Mouse (Mus musculus) c-Kit-positive CD71-negative TER-119-negative erythroid progenitor cells, embryonic 14.5 days (primary cell): ENCODE results near the gene Hspbap1.

Experiments used
- DNase-seq: peaks from one replicate; pipeline ENCODE4 v3.0.0-alpha.2; 2013; ENCODE audit warnings: low read depth

Gene Hspbap1

DNA sequence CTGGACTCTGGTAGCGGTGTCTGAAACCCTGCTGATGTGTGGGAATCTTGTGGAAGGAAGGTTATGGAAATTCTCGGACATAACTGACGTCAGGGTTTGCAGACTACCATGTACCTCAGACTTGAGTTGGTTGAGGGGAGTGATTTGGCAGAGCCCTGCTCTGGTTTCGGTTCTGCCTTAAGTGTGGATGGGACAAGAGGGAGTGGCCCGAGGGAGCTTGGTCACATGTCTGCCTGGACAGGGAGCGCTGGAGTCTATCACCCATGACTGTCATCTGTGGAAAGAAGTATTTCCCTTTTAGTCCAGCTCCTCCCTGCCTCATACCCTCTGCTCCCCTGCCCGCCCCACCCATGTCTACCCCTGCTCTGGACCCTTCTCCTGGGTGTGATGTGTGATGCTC lies 32.0 kb downstream of the Hspbap1 start:
- DNase-seq = no peak

- no peak for DNase-seq
Measured at GRCm38 (mm10) chr16:35803723-35804122, 33.5 kb downstream of the Hspbap1 start.

DNA sequence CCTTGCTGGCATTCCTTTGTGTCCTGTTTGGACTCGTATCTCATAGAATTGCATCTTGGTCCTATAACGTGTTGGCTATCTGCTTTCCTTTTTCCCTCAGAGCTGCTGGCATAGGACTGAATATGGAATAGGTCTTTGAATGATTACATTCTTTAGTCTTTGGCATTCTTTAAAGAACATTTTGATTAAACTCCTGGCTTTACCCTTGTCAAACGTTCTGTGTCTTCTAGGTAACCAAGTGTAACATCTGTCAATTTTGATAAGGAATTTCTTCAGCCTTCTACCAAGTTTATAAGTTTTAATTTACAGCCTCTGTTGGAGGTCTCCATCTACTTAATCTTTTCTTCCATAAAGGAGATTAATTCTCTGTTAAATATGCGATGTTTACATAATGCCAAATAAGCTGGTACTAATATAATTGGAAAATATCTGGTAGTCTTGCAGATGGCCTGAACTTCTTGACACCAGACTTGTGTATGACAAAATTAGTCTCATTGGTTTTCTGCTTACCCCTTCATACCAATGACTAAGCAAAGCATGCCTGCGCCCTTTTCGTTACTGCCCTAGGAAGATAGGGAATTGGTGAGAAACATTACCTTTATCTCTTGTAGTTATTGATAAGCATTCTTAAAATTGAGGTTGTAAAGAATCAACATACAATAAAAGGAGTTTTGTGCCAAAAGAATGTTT lies 36.9 kb downstream of the Hspbap1 start:
- DNase-seq = peak; percentile 19

DNA sequence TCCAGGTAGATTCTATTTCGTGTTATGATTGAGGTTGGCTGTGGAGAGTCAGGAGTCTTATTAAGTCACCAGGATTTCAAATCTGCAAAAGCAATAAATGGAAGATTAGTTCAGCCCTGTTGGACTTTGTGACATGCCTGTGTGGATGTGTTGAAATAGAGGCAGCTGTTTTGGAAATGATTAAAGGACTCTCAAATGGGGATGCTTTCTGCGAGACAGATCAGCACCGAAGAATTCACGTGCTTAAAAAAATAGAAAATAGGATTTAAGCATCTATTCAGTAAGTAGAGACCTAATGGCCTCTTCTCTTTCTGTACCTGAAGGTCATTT lies 37.5 kb downstream of the Hspbap1 start:
- DNase-seq = no peak

GRCm38 (mm10) chr16:35808838-35809237 lies 38.7 kb downstream of the Hspbap1 start:
- no peak for DNase-seq

DNA sequence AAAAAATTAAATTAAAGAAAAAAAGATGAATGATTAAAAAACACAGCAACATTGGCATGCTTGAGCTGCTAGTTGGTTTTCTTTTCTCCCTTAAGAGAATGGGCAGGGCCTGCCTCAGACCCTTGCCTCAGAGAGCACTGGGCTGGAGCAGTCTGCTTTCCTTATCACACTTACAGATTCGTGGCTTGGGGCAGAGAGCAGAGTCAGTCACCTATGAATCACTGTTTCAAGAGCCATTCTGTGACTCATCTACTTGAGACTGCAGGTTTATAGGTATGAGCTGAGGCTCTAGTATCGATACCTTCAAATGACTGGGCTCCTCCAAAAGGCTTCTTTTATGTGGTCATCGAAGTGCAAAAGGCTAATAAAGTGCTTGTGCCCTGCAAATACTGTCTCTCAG lies 42.9 kb downstream of the Hspbap1 start:
- DNase-seq = no peak

DNA sequence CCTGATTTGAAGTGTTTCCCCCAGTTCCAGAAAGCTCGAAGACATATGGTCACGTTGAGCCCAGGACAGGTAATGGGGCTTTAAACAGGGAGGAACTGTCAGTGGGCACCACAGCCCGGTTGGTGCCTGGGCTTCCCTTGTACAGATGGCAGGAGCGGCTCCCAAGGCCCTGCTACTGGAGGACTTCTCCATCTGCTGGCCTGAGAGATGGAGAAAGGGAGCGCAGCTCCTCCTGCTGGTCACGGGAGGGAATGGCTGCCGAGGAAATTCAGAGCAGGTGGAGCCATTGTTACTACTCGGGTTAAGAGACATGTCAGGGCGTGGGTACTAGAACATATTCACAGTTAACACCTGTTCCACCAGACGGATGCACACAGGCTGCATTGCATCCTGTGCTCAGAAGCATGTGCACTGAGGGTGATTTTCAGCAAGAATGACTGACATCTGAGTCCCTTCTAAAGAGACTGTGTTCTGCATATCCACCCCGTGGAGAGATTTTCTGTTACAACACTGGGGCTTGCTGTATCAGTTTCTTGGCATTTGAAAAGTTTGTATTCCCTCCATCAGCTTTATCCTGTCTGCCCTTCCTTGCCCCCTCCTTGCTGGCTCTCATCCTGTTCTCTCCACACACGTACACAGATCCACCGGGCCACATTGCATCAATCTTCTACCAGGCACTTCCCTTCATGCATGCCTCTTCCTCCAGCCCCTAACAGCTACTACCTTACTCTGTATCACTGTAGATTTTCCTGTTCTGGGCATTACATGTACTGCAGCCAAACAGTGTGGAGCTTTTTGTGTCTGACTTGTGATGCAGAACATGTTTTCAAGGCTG lies 47.3 kb downstream of the Hspbap1 start:
- DNase-seq = peak; percentile 61

DNA sequence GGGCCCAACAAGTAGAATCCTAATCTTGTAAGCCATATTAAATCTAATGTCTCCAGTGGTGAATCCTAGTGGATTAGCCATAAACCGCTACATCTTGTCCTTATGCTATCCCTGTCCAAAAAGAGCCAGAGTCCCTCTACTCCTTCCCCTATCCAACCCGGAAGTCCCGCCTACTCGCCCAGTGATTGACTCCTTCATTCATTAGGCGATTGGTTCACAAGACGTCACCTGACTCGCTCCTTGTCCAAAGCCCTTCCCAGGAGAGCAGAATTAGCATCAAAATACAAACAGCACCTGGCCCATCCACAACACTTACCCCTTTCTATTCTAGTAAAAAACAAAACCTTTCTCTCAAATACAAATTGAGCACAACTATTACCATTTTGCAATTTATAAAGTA lies 59.8 kb downstream of the Hspbap1 start:
- DNase-seq = no peak

DNA sequence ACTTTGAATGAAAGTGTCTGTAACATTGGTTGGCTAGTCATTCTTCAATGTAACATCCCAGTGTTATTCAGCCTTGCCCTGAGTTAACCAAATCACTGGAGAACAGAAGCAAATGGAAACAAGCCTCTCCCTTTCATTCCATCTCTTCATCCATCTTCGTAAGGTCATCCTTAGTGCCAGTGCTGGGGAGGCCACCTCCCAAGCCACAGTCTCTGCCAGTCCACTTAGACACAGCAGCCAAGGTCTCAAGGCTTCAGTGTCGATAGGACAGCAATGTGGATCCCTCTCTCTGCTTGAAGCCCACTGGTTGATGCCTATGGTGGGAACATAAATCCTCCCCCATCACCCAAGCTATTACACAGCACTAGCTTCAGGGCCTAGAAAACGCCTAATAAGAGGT lies 62.8 kb downstream of the Hspbap1 start:
- DNase-seq = no peak

GRCm38 (mm10) chr16:35834653-35835052 lies 64.5 kb downstream of the Hspbap1 start:
- DNase-seq = no peak

GRCm38 (mm10) chr16:35839680-35840079 lies 69.5 kb downstream of the Hspbap1 start:
- DNase-seq = peak; percentile 35

DNA sequence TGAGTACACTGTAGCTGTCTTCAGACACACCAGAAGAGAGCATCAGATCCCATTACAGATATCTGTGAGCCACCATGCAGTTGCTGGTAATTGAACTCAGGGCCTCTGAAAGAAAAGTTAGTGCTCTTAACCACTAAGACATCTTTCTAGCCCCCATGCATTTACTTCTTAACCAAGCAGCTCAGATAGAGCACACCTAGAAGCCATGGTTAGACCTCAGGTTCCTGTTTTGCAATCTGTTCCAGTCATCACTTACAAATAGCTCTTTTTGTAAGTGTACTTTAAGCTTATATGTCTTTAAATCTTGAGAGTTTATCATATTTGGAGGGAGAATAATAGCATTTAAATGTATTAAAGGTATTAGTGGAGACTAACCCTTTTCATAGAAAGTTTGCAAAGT lies 77.0 kb downstream of the Hspbap1 start:
- no peak for DNase-seq

DNA sequence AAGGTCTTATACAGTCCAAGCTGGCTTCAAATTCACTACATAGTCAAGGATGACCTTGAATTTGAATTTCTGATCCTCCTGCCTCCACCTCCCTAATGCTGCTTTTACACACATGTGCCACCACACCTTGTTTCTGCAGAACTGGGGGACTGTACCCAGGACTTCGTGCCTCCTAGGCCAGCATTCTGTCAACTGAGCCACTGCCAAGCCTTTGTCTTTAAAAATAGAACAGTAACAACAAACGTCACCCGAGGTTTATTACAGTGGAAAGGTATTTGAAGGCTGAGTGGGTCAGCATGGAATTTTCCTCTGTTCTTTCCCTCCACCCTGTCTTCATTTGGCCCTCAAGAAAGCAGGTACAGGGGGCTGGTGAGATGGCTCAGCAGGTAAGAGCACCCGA lies 85.7 kb downstream of the Hspbap1 start:
- no peak for DNase-seq

DNA sequence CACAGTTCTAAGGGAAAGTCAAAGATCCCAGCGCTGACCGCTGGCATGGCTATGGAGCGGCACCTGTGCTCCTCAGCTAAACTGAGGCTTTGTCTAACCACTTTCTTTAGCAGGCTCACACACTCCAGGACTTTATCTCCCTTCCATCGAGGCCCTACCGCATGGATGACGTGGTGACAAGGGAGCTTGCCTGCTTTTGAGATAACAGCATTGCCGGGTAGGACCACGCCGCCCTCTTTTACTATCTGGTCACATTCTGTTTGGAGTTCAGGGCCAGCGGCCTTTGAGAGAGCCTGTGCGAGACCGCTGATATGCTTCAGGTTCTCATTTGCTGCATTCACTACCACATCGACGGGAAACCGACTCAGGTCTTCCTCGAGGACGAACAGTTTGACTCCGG lies 86.6 kb downstream of the Hspbap1 start:
- DNase-seq = no peak

DNA sequence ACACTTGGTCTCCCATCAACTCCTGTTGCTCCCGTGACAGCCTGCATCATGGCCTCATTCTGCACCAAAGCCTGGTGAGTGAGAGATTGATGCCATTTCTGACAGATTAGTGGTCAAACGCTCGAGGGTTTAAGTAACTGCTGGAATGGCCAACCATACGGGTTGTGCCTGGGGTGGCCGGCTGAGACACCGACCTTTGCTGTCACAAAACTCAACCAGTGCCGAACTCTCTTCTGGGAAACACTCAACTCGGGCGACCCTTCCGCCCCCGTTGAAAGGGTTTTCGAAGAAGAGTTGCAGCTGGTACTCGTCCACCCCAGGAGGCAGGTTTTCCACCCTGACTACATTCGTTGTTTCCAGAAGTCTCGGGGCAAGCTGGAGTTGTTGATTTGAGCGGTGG lies 90.1 kb downstream of the Hspbap1 start:
- DNase-seq = no peak

DNA sequence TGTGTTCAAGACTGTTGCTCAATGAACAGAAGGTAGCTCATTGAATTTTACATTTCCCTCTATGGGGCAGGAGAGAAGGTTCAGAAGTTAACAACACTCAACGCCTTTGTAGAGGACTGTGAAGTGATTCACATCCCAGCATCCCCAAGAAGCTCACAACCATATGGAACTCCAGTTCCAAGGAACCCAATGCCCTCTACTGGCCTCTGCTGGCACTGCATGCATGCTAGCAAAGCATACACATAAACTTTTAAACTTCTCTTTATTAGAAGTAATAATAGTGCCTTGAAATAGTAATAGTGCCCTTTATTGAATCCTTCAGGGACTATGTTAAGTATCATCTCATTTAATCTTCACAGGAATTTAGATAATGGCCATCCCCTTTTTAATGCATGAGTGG lies 91.9 kb downstream of the Hspbap1 start:
- no peak for DNase-seq

DNA sequence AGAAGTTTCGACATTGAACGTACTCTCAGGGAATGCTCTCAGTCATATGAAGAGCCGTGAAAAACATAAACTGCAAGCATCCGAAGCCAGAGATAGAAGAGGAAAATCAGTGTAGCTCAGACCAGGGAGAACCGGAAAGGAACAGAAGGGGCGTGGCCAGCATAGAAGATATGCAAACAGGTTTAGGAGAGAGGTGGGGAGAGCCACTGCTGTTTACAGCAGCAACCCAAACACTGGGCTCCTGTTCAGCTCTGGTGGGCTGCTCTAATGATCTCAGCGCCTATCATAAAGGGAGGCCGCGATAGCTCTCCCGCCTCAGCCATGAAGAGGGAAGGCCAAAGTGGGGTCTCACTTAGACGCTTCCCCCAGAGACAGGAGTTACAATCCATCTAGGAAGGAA lies 97.6 kb downstream of the Hspbap1 start:
- no peak for DNase-seq

GRCm38 (mm10) chr16:35869126-35869525 lies 99.0 kb downstream of the Hspbap1 start:
- DNase-seq = no peak

GRCm38 (mm10) chr16:35869656-35870055 lies 99.5 kb downstream of the Hspbap1 start:
- no peak for DNase-seq

GRCm38 (mm10) chr16:35870581-35871047 lies 100.4 kb downstream of the Hspbap1 start:
- DNase-seq = no peak

DNA sequence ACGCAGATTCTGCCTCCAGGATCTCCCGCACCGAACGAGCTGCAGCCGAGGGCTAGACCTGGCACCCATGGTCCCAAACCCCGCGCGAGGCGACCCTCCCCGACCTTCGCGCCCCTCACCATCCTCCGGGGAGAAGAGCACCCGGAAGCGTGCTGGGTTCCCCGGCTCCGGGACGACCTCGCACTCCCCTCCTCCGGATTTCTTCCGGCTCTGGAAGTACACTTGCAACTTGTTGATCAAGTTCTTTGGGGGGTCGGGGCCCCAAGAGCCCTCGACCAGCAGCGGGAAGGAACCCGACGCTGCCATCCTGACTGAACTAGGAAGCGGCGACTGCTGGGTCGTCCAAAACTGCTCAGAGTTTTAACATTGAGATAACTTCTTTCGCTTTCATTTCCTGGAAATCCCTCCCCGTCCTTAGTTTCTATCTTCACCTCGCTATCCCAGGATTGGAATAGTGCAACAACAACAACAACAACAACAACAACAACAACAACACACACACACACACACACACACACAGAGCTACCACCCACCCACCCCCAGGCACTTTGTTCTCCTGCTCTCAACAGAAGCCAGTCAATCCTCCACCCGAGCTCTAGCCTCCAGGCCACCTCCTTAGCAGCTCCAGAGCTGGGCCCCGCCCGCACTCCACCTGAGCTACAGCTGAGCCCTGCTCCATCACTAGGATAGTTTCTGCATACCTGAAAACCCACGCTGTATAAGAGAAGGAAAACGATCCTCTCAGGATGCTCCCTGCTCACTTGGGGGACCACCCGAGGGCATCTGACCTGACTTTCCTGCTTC lies 101.1 kb downstream of the Hspbap1 start, which contains the start of gene Parp14:
TSS of gene Parp14 (minus strand) at position 497 of the 804 bp plus-strand sequence.
- no peak for DNase-seq

DNA sequence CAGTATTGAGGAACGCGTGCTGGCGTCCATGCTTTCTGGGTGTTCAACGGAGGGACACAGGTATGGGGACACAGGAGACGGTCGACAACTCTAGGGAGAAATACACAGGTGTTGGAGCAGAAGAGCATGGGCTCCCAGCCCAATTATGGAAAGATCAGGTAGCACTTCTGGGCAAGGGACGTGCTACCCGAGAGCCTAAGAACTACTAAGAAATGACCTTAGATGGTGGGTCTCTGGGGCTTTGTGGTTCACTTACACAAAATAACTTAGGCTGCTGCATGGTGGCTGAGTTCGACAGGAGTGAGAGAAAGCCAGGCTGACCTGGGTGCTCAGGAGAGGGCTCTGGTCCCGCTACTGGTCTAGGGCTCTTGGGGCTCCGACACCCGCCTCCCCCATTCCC lies 101.7 kb downstream of the Hspbap1 start:
- no peak for DNase-seq
